Mouse (Mus musculus): ENCODE results near the gene 4930412O13Rik. TPM values are rescaled to one million over a fixed set of nuclear protein-coding genes. Genes with fewer than 3 reads are reported as not detected.

Gene 4930412O13Rik
- polyA plus RNA-seq, 1 experiment from 2014 or later: 2.6 TPM

Other genes with a start within 250 kb of the 4930412O13Rik start
- gene 9230102O04Rik, start 8.3 kb downstream of the 4930412O13Rik start, polyA plus RNA-seq (2016; fragmentation: Nextera tagmentation; extraction: Ambion mirVana): 0.76 TPM in 1 of 2 replicates, not detected in the other
- 9.1 and 21.7 TPM in 2 replicates for gene Gata3, start 8.8 kb downstream of the 4930412O13Rik start, polyA plus RNA-seq (2016; fragmentation: Nextera tagmentation; extraction: Ambion mirVana)
- 10.2 and 12.2 TPM in 2 replicates for gene Taf3, start 167.3 kb downstream of the 4930412O13Rik start, polyA plus RNA-seq (2016; fragmentation: Nextera tagmentation; extraction: Ambion mirVana)
- gene Atp5c1, start 199.3 kb downstream of the 4930412O13Rik start, polyA plus RNA-seq (2016; fragmentation: Nextera tagmentation; extraction: Ambion mirVana): 853 and 1,049 TPM in 2 replicates
- gene Kin, start 199.3 kb downstream of the 4930412O13Rik start, polyA plus RNA-seq (2016; fragmentation: Nextera tagmentation; extraction: Ambion mirVana): 22.9 and 30.7 TPM in 2 replicates